Mouse (Mus musculus) bone marrow, adult 2 months (tissue): ENCODE measurements around the gene Hmcn2.

ENCODE experiments used
- CTCF ChIP-seq: fragments of 200-500 bp; IDR thresholded peaks from 2 replicates; pipeline ENCODE4 v1.5.1; 2011; ENCODE audit warnings: low read length, control low read depth; ENCODE audit not compliant: control insufficient read depth, insufficient read depth
- POLR2A ChIP-seq: fragments of 200-500 bp; IDR thresholded peaks from 2 replicates; pipeline ENCODE4 v1.6.1; 2011; ENCODE audit warnings: low read depth, mild to moderate bottlenecking, control low read depth, low read length, borderline replicate concordance; ENCODE audit not compliant: control insufficient read depth

DNA sequence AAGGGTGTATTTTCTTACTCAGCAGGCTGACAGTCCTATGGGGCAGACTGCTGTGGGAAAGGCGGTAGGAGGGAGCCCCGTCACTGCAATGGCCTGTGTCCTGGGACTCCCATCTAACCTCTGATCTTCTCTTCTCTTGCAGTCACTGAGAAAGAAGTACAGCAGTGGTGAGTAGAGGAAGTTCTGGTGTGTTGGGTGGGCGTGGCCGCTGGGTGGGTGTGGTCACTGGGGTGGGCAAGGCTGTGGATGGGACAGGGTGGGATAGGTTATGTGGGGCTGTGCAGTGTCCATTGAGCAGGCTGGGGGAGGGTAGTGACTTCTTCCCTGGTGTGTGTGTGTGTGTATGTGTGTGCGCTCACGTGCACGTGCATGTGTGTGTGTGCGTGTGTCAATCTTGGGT, 43.7 kb upstream of the Hmcn2 start:
- TF ChIP-seq CTCF (no peak), POLR2A (no peak)
